Mouse (Mus musculus): ENCODE measurements around the gene Aox3.

GRCm38 (mm10) chr1:58118231-58118630 is 5.3 kb downstream of the Aox3 start:
- no peak for TF ChIP-seq CTCF (IDR thresholded peaks at IDR 0.05; ENCODE audit: borderline replicate concordance, insufficient read depth, low read length)
- no peak for TF ChIP-seq POLR2A (IDR thresholded peaks at IDR 0.05; ENCODE audit: low read depth, low read length)

Measured in embryonic fibroblast, embryonic 13.5 days (primary cell).